ENCODE assay signal across 9 mouse cellular contexts in the genomic region with DNA sequence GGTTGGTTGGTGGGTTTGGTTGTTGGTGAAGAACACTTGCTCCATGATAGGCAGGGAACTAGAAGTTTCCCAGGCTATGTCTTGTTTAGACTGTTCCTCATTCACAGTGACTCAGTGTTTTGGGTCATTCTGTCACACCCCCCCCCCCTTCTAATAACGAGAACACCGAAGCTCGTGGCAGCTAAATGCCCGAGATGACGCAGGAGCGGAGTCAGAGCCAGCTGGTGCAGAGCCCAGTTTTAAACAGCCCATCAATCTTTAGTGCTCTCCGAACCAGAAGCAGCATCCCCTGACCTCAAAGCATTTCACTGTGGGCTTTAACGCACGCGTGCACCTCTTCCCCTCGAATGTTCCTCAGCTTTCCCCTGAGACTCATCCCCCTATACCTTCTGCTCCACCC. TPM values are rescaled to one million over a fixed set of nuclear protein-coding genes. Genes with fewer than 3 reads are reported as not detected.
DNase-seq lines count a peak whose midpoint lies in the region; ATAC-seq lines count a peak whose summit lies in the region.
"Had no signal": no experiment of that assay in that cellular context is flagged by ENCODE, and none has a peak within 500 bp of the region (broad histone marks: within the 10 kb centered on the region; RNA-seq: fewer than 3 reads in every experiment).

No protein-coding gene starts in this region.

- H3K27ac ChIP-seq in liver, embryonic 12.5 days = no peak overlapping the region
- H3K27ac ChIP-seq: liver, embryonic 13.5 days had no signal

- H3K9me3 ChIP-seq in liver, embryonic 12.5 days (replicated peaks) = no peaks in the 10 kb centered on the region
- H3K9me3 ChIP-seq: liver, embryonic 13.5 days had no signal

- no peaks in the 10 kb centered on the region for H3K4me1 ChIP-seq in liver, embryonic 12.5 days
- H3K4me1 ChIP-seq: liver, embryonic 13.5 days had no signal

- 57% methylated on average over 11 of the region's 11 CpGs for WGBS in liver, embryonic 12.5 days (ENCODE audit: insufficient replicate concordance)

- peak; percentile 14; the same call in 1 of the 2 replicates for ATAC-seq in frontal cortex, adult (ENCODE audit: low TSS enrichment)
- no peak for ATAC-seq in megakaryocyte-erythroid progenitor cell, adult 5-6 weeks (replicated peaks; ENCODE audit: low FRiP score, low TSS enrichment, poor library complexity, severe bottlenecking)
- ATAC-seq in liver, embryonic 12.5 days = no peak

- H3K4me3 ChIP-seq in liver, embryonic 12.5 days = no peak overlapping the region
- H3K4me3 ChIP-seq: liver, embryonic 13.5 days had no signal

- H3K27me3 ChIP-seq in liver, embryonic 12.5 days (replicated peaks) = no peaks in the 10 kb centered on the region
- H3K27me3 ChIP-seq: liver, embryonic 13.5 days had no signal

- H3K9ac ChIP-seq in liver, embryonic 12.5 days = no peak overlapping the region
- H3K9ac ChIP-seq: liver, embryonic 13.5 days had no signal

- DNase-seq in frontal cortex, postnatal 10 days (ENCODE audit: low spot score in 2 of 2) = no peak
- DNase-seq in right cerebral cortex, postnatal 4 days = peak; percentile 18
- no peak for DNase-seq in right cerebral cortex, adult 18-20 months
- peak; percentile 57 for DNase-seq in kidney, postnatal 10 days
- peak; percentile 11 for DNase-seq in retina, postnatal 7 days (ENCODE audit: low read depth, low spot score)
- DNase-seq: liver, embryonic 13.5 days had no signal

- no peaks in the 10 kb centered on the region for H3K36me3 ChIP-seq in liver, embryonic 12.5 days
- H3K36me3 ChIP-seq: liver, embryonic 13.5 days had no signal

- no peak overlapping the region for H3K4me2 ChIP-seq in liver, embryonic 12.5 days
- H3K4me2 ChIP-seq: liver, embryonic 13.5 days had no signal

RNA-seq across cellular contexts. Expression of gene Sorl1, which starts 29.3 kb away (rescaled TPM):
- 1.4 and 1.6 TPM in 2 replicates for total RNA-seq in megakaryocyte-erythroid progenitor cell, adult 5-6 weeks (2014; fragmentation: Nextera tagmentation)
- 1.4 and 1.7 TPM in 2 replicates for total RNA-seq in megakaryocyte-erythroid progenitor cell, adult 5-6 weeks (2017)
- polyA plus RNA-seq in liver, embryonic 12.5 days (2016; fragmentation: Nextera tagmentation; extraction: Ambion mirVana) = 0.98 and 1.3 TPM in 2 replicates

Comparison
In these comparisons a context has a peak if more than half of its experiments do, and no peak if none do; other contexts are left out.
1. DNase-seq: peak in right cerebral cortex, postnatal 4 days (single experiment), kidney, postnatal 10 days (single experiment) and retina, postnatal 7 days (single experiment); none in frontal cortex, postnatal 10 days (0 of 2) and right cerebral cortex, adult 18-20 months (single experiment).